Mouse (Mus musculus) liver (tissue): Measurements from ENCODE around the gene Gm17604.

Experiments
- DNase-seq: peaks from one replicate; pipeline ENCODE4 v3.0.0-alpha.2; 2020; ENCODE audit warnings: mixed read lengths

The Gm17604 gene

GRCm38 (mm10) chrX:165004779-165005324 lies at the start of gene Gm17604:
TSS of gene Gm17604 (minus strand) at chrX:165004829.
- DNase-seq: no peak

GRCm38 (mm10) chrX:165049929-165050328 lies 45.3 kb upstream of the Gm17604 start:
- DNase-seq: no peak

GRCm38 (mm10) chrX:165003141-165003540 lies 1.5 kb downstream of the Gm17604 start:
- DNase-seq: no peak

- peak; percentile 92 for DNase-seq
These were observed 24.3 kb downstream of the Gm17604 start, which contains the start of the genes Mospd2 and Fancb for GRCm38 (mm10) chrX:164980193-164980775. TSS of gene Mospd2 (minus strand) at chrX:164980375. TSS of gene Fancb (plus strand) at chrX:164980592.

- DNase-seq: no peak
These were observed 25.8 kb downstream of the Gm17604 start for GRCm38 (mm10) chrX:164978866-164979265.

- no peak for DNase-seq
These were observed 33.4 kb downstream of the Gm17604 start for GRCm38 (mm10) chrX:164971206-164971605.

- no peak for DNase-seq
These were observed 38.7 kb downstream of the Gm17604 start for GRCm38 (mm10) chrX:164965750-164966448.
